Mouse (Mus musculus) MEL (cell line): Measurements from ENCODE around the gene Gpatch2l. TPM values are rescaled to one million over a fixed set of nuclear protein-coding genes. Genes with fewer than 3 reads are reported as not detected.

Experiments used
- DNase-seq: peaks from one replicate; pipeline ENCODE4 v3.0.0; 2011; ENCODE audit warnings: low read depth, low spot score
- H3K27ac ChIP-seq: 2 replicates; pipeline ENCODE4 v1.5.1; 2012; ENCODE audit warnings: low read depth, mild to moderate bottlenecking, control low read depth, low read length, moderate library complexity; ENCODE audit not compliant: control insufficient read depth
- H3K27me3 ChIP-seq, 2 experiments: fragments of 150-350 bp in 1 of 2; sonication (generic) in 1 of 2; 2 replicates each; pipeline ENCODE4 v1.6.1; 2012; ENCODE audit warnings: low read length in 2 of 2, mild to moderate bottlenecking in 2 of 2, improper control_type of control experiment in 1 of 2, moderate library complexity in 1 of 2; ENCODE audit not compliant: insufficient read depth in 2 of 2, control insufficient read depth in 1 of 2
- H3K36me3 ChIP-seq, 2 experiments: 2 replicates each; pipeline ENCODE4 v1.6.1; 2012 to 2014; ENCODE audit warnings: low read length in 2 of 2, improper control_type of control experiment in 1 of 2, inconsistent platforms in 1 of 2, mild to moderate bottlenecking in 1 of 2; ENCODE audit not compliant: insufficient read depth in 2 of 2, control insufficient read depth in 1 of 2
- H3K4me1 ChIP-seq, 2 experiments: fragments of 150-350 bp in 1 of 2; sonication (generic) in 1 of 2; 2 replicates each; pipeline ENCODE4 v1.6.1; 2012; ENCODE audit warnings: low read length in 2 of 2, improper control_type of control experiment in 1 of 2, mild to moderate bottlenecking in 1 of 2; ENCODE audit not compliant: insufficient read depth in 2 of 2, control insufficient read depth in 1 of 2
- H3K4me3 ChIP-seq, 2 experiments: fragments of 150-350 bp in 1 of 2; sonication (generic) in 1 of 2; 2 replicates each; pipeline ENCODE4 v1.5.1; 2012; ENCODE audit warnings: low read depth in 2 of 2, low read length in 2 of 2, mild to moderate bottlenecking in 2 of 2, moderate library complexity in 2 of 2, control low read depth in 1 of 2, improper control_type of control experiment in 1 of 2; ENCODE audit not compliant: control insufficient read depth in 1 of 2, insufficient read depth in 1 of 2
- H3K79me2 ChIP-seq: 2 replicates; pipeline ENCODE4 v1.6.1; 2012; ENCODE audit warnings: mild to moderate bottlenecking, low read length, moderate library complexity; ENCODE audit not compliant: control insufficient read depth, poor library complexity, insufficient read depth
- H3K9ac ChIP-seq: 2 replicates; pipeline ENCODE4 v1.6.1; 2012; ENCODE audit warnings: low read depth, mild to moderate bottlenecking, control low read depth, low read length, moderate library complexity; ENCODE audit not compliant: control insufficient read depth, poor library complexity, severe bottlenecking
- H3K9me3 ChIP-seq: fragments of 150-350 bp; sonication (generic); replicated peaks from 2 replicates; pipeline ENCODE4 v1.6.1; 2012; ENCODE audit warnings: mild to moderate bottlenecking, low read length, improper control_type of control experiment, moderate library complexity; ENCODE audit not compliant: insufficient read depth
- CTCF ChIP-seq, 3 experiments: IDR thresholded peaks in 2 of 3; conservative IDR thresholded peaks in 1 of 3; 2 replicates each; pipeline ENCODE4 v1.5.1; 2011 to 2012; ENCODE audit warnings: low read length in 3 of 3, low read depth in 2 of 3, mild to moderate bottlenecking in 2 of 3, improper control_type of control experiment in 1 of 3, inconsistent platforms in 1 of 3, mixed read lengths in 1 of 3, moderate library complexity in 1 of 3; ENCODE audit not compliant: control insufficient read depth in 1 of 3, insufficient read depth in 1 of 3, poor library complexity in 1 of 3, severe bottlenecking in 1 of 3
- E2F4 ChIP-seq: IDR thresholded peaks from 2 replicates; pipeline ENCODE4 v1.6.1; 2011; ENCODE audit warnings: low read depth, low read length, improper control_type of control experiment, borderline replicate concordance
- GABPA ChIP-seq: IDR thresholded peaks from 2 replicates; pipeline ENCODE4 v1.6.1; 2012; ENCODE audit warnings: low read depth, mild to moderate bottlenecking, inconsistent platforms, low read length, improper control_type of control experiment, moderate library complexity
- HCFC1 ChIP-seq: IDR thresholded peaks from 2 replicates; pipeline ENCODE4 v1.6.1; 2012; ENCODE audit warnings: low read depth, mild to moderate bottlenecking, inconsistent platforms, low read length, improper control_type of control experiment, moderate library complexity
- KAT2A ChIP-seq: conservative IDR thresholded peaks from 2 replicates; pipeline ENCODE4 v1.6.1; 2012; ENCODE audit warnings: low read depth, low read length, improper control_type of control experiment, inconsistent platforms
- MAFK ChIP-seq: IDR thresholded peaks from 2 replicates; pipeline ENCODE4 v1.6.1; 2011; ENCODE audit warnings: low read depth, mild to moderate bottlenecking, low read length, improper control_type of control experiment, borderline replicate concordance
- MEF2A ChIP-seq: IDR thresholded peaks from 2 replicates; pipeline ENCODE4 v1.6.1; 2014; ENCODE audit warnings: low read depth, mild to moderate bottlenecking, inconsistent platforms, low read length, improper control_type of control experiment; ENCODE audit not compliant: poor library complexity, insufficient replicate concordance, severe bottlenecking; ENCODE audit errors: extremely low read depth
- NELFE ChIP-seq: IDR thresholded peaks from 2 replicates; pipeline ENCODE4 v1.6.1; 2011; ENCODE audit warnings: low read depth, low read length, improper control_type of control experiment
- NRF1 ChIP-seq: IDR thresholded peaks from 2 replicates; pipeline ENCODE4 v1.6.1; 2014; ENCODE audit warnings: low read depth, mild to moderate bottlenecking, inconsistent platforms, low read length, improper control_type of control experiment, moderate library complexity; ENCODE audit not compliant: poor library complexity, insufficient read depth, severe bottlenecking
- RAD21 ChIP-seq: IDR thresholded peaks from 2 replicates; pipeline ENCODE4 v1.6.1; 2011; ENCODE audit warnings: mild to moderate bottlenecking, low read depth, low read length, improper control_type of control experiment
- SMC3 ChIP-seq: IDR thresholded peaks from 2 replicates; pipeline ENCODE4 v1.6.1; 2011; ENCODE audit warnings: low read depth, low read length, improper control_type of control experiment
- TBP ChIP-seq: IDR thresholded peaks from 2 replicates; pipeline ENCODE4 v1.8.0; 2011; ENCODE audit warnings: low read depth, low read length, improper control_type of control experiment
- ZNF384 ChIP-seq: IDR thresholded peaks from 2 replicates; pipeline ENCODE4 v1.6.1; 2012; ENCODE audit warnings: low read depth, mild to moderate bottlenecking, inconsistent platforms, low read length, improper control_type of control experiment
- polyA plus RNA-seq, 2 experiments: library from polyadenylated mRNA; stranded (reverse) in 1 of 2; unstranded in 1 of 2; fragments of >175 nt in 1 of 2; fragments of >200 nt in 1 of 2; gene quantifications; 2 replicates each; pipeline versions ENCODE4 v1.2.1 to v1.2.4; 2012; ENCODE audit warnings: low replicate concordance in 2 of 2, low read depth in 1 of 2; ENCODE audit not compliant: insufficient read length in 2 of 2, insufficient read depth in 1 of 2, missing spikeins in 1 of 2
- total RNA-seq: library from RNA; depleted of rRNA; stranded (reverse); fragments of 300-350 nt; gene quantifications from 2 replicates; pipeline ENCODE4 v1.2.3, GENCODE M21; 2012; rRNA removed

Gene Gpatch2l
- total and polyA plus RNA-seq, 3 experiments, result 15.5 to 50.5 (median 18.6) TPM

DNA sequence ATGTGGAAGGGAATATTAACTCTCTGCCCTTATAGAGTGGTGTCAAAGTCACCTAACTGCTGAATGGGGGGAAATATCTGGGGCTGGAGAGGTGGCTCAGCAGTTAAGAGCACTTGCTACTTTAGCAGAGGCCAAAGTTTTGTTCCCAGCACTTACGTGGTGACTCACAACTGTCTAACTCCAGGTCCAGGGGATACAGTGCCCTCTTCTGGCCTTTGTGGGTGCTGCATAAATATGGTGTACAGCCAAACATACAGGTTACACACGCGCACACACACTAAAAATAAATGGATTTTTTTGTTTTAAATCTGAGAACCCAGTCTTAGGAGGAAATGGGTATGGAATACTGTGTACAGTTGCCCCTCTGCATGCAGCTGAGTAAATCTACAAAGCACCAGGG is 94.6 kb downstream of the Gpatch2l start:
- Histone ChIP-seq H3K9ac (no peak overlapping the region), H3K27me3 (no peaks in the 10 kb centered on the region), H3K4me3 (no peak overlapping the region), H3K9me3 (no peaks in the 10 kb centered on the region), H3K27ac (no peak overlapping the region), H3K36me3 (no peaks in the 10 kb centered on the region), H3K79me2 (no peaks in the 10 kb centered on the region), H3K4me1 (no peaks in the 10 kb centered on the region)
- TF ChIP-seq HCFC1 (no peak), RAD21 (peak; percentile 20), MAFK (no peak), TBP (no peak), GABPA (no peak), NRF1 (no peak), ZNF384 (no peak), CTCF (IDR thresholded peaks at IDR 0.05 in 2 of 3, conservative IDR thresholded peaks at IDR 0.05 in 1 of 3; ENCODE audit: control insufficient read depth in 1 of 3, insufficient read depth in 1 of 3, low read depth in 2 of 3, low read length in 3 of 3, poor library complexity in 1 of 3, severe bottlenecking in 1 of 3) (peak; percentile 11 to 25 (median 23); a peak in 3 of 6 replicates), SMC3 (0 out of 2 replicates have a peak, but pooled peaks have one; percentile 17)
- DNase-seq, result peak; percentile 10

DNA sequence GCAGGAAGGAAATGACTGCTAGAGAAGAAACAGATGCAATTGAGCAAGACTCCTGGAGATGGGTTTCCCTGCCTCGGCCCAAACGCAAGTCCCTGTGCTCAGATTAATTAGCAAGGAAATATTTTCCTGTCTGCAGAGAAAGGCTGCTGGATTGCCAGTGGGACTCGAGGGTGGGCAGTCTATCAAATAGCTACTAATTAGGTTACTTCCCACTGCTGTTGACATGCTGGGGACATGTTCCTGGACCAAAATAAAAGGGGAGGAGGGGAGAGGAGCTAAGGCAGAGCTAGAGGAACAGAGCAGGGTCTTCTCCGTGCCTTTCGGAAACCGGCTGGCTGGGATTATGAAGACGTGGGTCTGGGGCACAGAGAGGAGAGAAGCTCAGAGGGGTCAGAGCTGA is 95.2 kb downstream of the Gpatch2l start:
- H3K79me2 ChIP-seq, result no peaks in the 10 kb centered on the region
- no peaks in the 10 kb centered on the region for H3K36me3 ChIP-seq
- DNase-seq, result no peak
- TF ChIP-seq NELFE, result no peak
- no peak for TF ChIP-seq KAT2A
- TF ChIP-seq E2F4, result no peak
- no peak for TF ChIP-seq MEF2A
- no peak for TF ChIP-seq GABPA
- TF ChIP-seq RAD21, result no peak
- no peak overlapping the region for H3K4me3 ChIP-seq
- H3K27ac ChIP-seq, result no peak overlapping the region
- H3K27me3 ChIP-seq, result no peaks in the 10 kb centered on the region
- no peak overlapping the region for H3K9ac ChIP-seq
- no peaks in the 10 kb centered on the region for H3K4me1 ChIP-seq
- no peaks in the 10 kb centered on the region for H3K9me3 ChIP-seq

Other genes starting within 250 kb of the Gpatch2l start
- gene Tgfb3, start 162.8 kb upstream of the Gpatch2l start, total RNA-seq, result 0.42 and 0.46 TPM in 2 replicates
- under 1 TPM in 1 of 2 experiments, not detected in 1; 0.96 TPM for gene Tgfb3, start 162.8 kb upstream of the Gpatch2l start, polyA plus RNA-seq
- 0.42 TPM in 1 of 2 replicates, not detected in the other for gene Ift43, start 159.3 kb upstream of the Gpatch2l start, total RNA-seq
- gene Ift43, start 159.3 kb upstream of the Gpatch2l start, polyA plus RNA-seq, result 1 to 10 TPM in 1 of 2 experiments, not detected in 1; 1.9 TPM
- gene Esrrb, start 119.3 kb downstream of the Gpatch2l start, total RNA-seq, result not detected in 2 replicates
- gene Esrrb, start 119.3 kb downstream of the Gpatch2l start, polyA plus RNA-seq, result not detected